ENCODE assay signal across 15 mouse cellular contexts in the genomic region with DNA sequence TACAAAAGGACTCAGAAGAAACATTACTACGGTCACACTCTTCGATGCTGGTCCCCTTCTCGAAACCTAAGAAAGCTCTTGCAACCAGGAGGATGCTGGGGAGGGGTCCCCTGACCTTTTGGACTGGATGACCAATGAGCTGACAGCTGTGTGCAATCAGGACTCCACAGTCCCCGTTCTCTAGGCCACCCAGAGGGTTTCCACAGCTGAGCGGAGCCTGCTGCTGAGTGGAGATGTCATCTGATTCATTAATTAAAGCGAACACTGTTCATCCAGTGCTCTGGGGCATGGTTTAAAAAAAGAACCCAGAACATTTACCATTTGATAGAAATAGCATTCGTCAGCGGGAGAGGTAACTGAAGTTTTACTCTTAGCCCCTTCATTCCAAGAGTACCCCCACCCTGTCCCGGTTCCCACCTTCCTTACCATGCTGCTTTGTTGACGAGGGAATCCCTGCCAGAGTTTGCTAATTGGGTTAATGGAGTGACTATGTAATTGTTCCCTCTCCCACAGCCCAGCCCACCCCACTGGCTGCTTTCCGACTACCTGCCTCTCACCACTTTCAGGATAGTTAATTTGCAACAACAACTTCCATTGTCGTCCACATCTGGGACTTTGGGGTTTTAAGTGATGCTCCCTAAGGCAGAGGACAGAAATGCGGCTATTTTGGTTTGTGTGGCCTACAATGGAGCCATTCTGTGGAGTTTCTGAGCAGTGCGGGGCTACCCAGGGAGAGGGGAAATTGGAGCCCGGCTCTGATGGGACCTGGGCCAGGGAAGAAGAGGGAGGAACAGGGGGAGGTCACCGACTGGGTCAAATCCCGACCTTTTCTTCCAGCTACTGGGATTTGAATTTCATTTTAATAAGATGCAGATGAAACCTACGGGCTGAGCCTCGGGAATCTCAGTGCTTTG. TPM values are rescaled to one million over a fixed set of nuclear protein-coding genes. Genes with fewer than 3 reads are reported as not detected.
DNase-seq lines count a peak whose midpoint lies in the region; ATAC-seq lines count a peak whose summit lies in the region.
"Had no signal": no experiment of that assay in that cellular context is flagged by ENCODE, and none has a peak within 500 bp of the region (broad histone marks: within the 10 kb centered on the region; RNA-seq: fewer than 3 reads in every experiment).

No protein-coding gene starts in this region.

- no peaks in the 10 kb centered on the region for H3K36me3 ChIP-seq in heart, embryonic 10.5 days
- H3K36me3 ChIP-seq in forebrain, embryonic 16.5 days (ENCODE audit: control insufficient read depth, insufficient read depth) = no peaks in the 10 kb centered on the region
- H3K36me3 ChIP-seq: heart, embryonic 12.5 days; midbrain, embryonic 15.5 days had no signal

- H3K9ac ChIP-seq in forebrain, embryonic 16.5 days (replicated peaks; ENCODE audit: low read depth, low read length) = no peak overlapping the region
- H3K9ac ChIP-seq: heart, embryonic 12.5 days; midbrain, embryonic 15.5 days had no signal

- H3K27ac ChIP-seq in heart, embryonic 10.5 days = peak overlapping the region; percentile 48; the same call in 1 of the 2 replicates
- no peak overlapping the region for H3K27ac ChIP-seq in forebrain, embryonic 16.5 days (ENCODE audit: low read length)
- H3K27ac ChIP-seq: midbrain, embryonic 15.5 days had no signal

- 49% methylated on average over 19 of the region's 19 CpGs for WGBS in heart, embryonic 10.5 days
- WGBS in forebrain, embryonic 16.5 days = 15% methylated on average over 19 of the region's 19 CpGs

- no peak overlapping the region for H3K4me2 ChIP-seq in forebrain, embryonic 16.5 days (ENCODE audit: low read length)
- H3K4me2 ChIP-seq: heart, embryonic 12.5 days; midbrain, embryonic 15.5 days had no signal

- DNase-seq in heart, embryonic 10.5 days (ENCODE audit: low spot score) = no peak
- no peak for DNase-seq in heart, postnatal 36 days
- DNase-seq in right cerebral cortex, adult 18-20 months = peak; percentile 26
- no peak for DNase-seq in right cerebral cortex, postnatal 4 days
- no peak for DNase-seq in thymus, postnatal 0 days (ENCODE audit: low spot score)
- no peak for DNase-seq in spleen, postnatal 36 days (ENCODE audit: low spot score in 2 of 2)
- DNase-seq in lung, postnatal 36 days = no peak
- DNase-seq: adrenal gland, postnatal 36 days; cerebellum, adult 9-11 months; lung, adult 18-20 months had no signal

- H3K4me3 ChIP-seq in heart, embryonic 10.5 days = no peak overlapping the region
- no peak overlapping the region for H3K4me3 ChIP-seq in forebrain, embryonic 16.5 days (replicated peaks; ENCODE audit: low read length)
- H3K4me3 ChIP-seq: heart, embryonic 12.5 days; midbrain, embryonic 15.5 days had no signal

- ATAC-seq in forebrain, embryonic 16.5 days = 0 out of 2 replicates have a peak, but pooled peaks have one; percentile 37
- ATAC-seq: midbrain, embryonic 15.5 days had no signal

- no peaks in the 10 kb centered on the region for H3K9me3 ChIP-seq in heart, embryonic 10.5 days
- H3K9me3 ChIP-seq in forebrain, embryonic 16.5 days (ENCODE audit: control insufficient read depth, low read length) = no peaks in the 10 kb centered on the region
- H3K9me3 ChIP-seq: heart, embryonic 12.5 days; midbrain, embryonic 15.5 days had no signal

- no peaks in the 10 kb centered on the region for H3K27me3 ChIP-seq in heart, embryonic 10.5 days (ENCODE audit: insufficient read depth, poor library complexity, severe bottlenecking)
- H3K27me3 ChIP-seq in forebrain, embryonic 16.5 days (replicated peaks; ENCODE audit: control insufficient read depth, insufficient read depth, low read length) = no peaks in the 10 kb centered on the region
- H3K27me3 ChIP-seq: heart, embryonic 12.5 days; midbrain, embryonic 15.5 days had no signal

- peaks cover 48% of the 10 kb centered on the region for H3K4me1 ChIP-seq in heart, embryonic 10.5 days
- peaks cover 15% of the 10 kb centered on the region for H3K4me1 ChIP-seq in forebrain, embryonic 16.5 days (replicated peaks; ENCODE audit: control insufficient read depth, insufficient read depth, low read length)

- intact Hi-C loops in heart, postnatal 36 days (cut with DNase I) = loop anchor here (2.0 to 10.0 kb wide), 2 partner anchors 93 to 389 kb away; no protein-coding TSS in a partner anchor

RNA-seq across cellular contexts. Expression of a gene that starts 10.7 kb away (rescaled TPM):
- polyA plus RNA-seq in heart, embryonic 10.5 days (2016; fragmentation: Nextera tagmentation; extraction: Ambion mirVana) = 121 and 128 TPM in 2 replicates
- total RNA-seq in heart, postnatal 36 days (2021) = 10 to 100 TPM; 44.8 to 45.3 TPM
- 125 and 126 TPM in 2 replicates for polyA plus RNA-seq in forebrain, embryonic 16.5 days (2015; fragmentation: Nextera tagmentation; extraction: Ambion mirVana)
- 274 and 279 TPM in 2 replicates for polyA plus RNA-seq in thymus, postnatal 0 days (2015; fragmentation: Nextera tagmentation; extraction: Ambion mirVana)

RNA-seq across cellular contexts. Expression of a gene that starts 50.4 kb away (rescaled TPM):
- not detected in 2 replicates for polyA plus RNA-seq in heart, embryonic 10.5 days (2016; fragmentation: Nextera tagmentation; extraction: Ambion mirVana)
- total RNA-seq in heart, postnatal 36 days (2021) = not detected
- polyA plus RNA-seq in forebrain, embryonic 16.5 days (2015; fragmentation: Nextera tagmentation; extraction: Ambion mirVana) = not detected in 2 replicates
- not detected in 2 replicates for polyA plus RNA-seq in thymus, postnatal 0 days (2015; fragmentation: Nextera tagmentation; extraction: Ambion mirVana)
- total RNA-seq: adrenal gland, postnatal 36 days had no signal
- polyA plus RNA-seq: frontal cortex, adult 2 months; heart, embryonic 12.5 days; intestine, embryonic 14.5 days; midbrain, embryonic 15.5 days had no signal
